Mouse (Mus musculus) bone marrow, adult 2 months (tissue): ENCODE data around the gene Atat1.

Experiments
- CTCF ChIP-seq: fragments of 200-500 bp; IDR thresholded peaks from 2 replicates; pipeline ENCODE4 v1.5.1; 2011; ENCODE audit warnings: low read length, control low read depth; ENCODE audit not compliant: control insufficient read depth, insufficient read depth
- POLR2A ChIP-seq: fragments of 200-500 bp; IDR thresholded peaks from 2 replicates; pipeline ENCODE4 v1.6.1; 2011; ENCODE audit warnings: low read depth, mild to moderate bottlenecking, control low read depth, low read length, borderline replicate concordance; ENCODE audit not compliant: control insufficient read depth

GRCm38 (mm10) chr17:35915538-35916296 lies 5.8 kb upstream of the Atat1 start:
- TF ChIP-seq CTCF = no peak
- TF ChIP-seq POLR2A = no peak
